Mouse (Mus musculus) lung, postnatal 25 days (tissue): ENCODE measurements around the gene Nectin4.

Experiments used
- DNase-seq: peaks from one replicate; pipeline ENCODE4 v3.0.0; 2022; ENCODE audit warnings: low spot score

Nectin4 gene

DNA sequence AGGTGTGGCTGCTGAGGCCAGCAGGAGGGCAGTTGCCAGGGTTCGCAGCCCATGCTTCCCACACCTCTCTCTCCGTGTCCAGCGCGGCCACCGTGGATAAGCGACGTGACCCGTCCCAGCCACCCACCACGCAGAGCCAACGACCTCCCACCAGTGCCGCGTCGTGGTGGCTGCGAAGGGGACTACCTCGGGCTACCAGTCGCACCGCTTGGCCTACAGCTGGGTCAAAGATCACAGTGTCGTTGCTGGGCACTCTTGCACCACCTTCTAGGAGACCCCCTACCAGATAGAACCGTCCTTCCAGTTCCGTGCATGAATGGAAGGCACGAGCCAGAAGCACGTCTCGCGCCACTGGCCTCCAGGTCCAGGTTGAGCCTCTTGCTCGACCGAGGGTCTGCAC lies 9.6 kb upstream of the Nectin4 start:
- DNase-seq: no peak

DNA sequence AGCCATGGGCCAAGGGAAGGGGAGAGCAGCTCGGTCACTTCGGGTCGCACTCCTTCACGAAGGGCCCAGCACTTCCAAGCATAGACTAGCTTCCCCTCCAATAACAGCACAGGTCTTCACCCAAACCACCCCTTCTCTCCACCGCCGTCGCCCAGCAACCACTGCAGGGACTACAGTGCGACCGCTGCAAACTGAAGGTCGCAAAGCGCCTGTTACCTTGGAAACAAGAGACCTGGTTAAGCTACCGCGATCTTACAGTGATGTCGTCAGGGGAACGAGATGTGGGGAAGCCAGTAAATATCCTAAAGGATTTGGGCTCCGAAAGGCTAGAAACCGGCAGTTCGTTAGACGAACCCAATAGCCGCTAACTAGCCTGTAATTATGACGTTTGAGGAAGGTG lies 9.2 kb upstream of the Nectin4 start, which contains the start of gene Klhdc9:
Gene Klhdc9 (minus strand): TSS at position 143 of the 400 bp plus-strand sequence.
- peak; percentile 85 for DNase-seq

DNA sequence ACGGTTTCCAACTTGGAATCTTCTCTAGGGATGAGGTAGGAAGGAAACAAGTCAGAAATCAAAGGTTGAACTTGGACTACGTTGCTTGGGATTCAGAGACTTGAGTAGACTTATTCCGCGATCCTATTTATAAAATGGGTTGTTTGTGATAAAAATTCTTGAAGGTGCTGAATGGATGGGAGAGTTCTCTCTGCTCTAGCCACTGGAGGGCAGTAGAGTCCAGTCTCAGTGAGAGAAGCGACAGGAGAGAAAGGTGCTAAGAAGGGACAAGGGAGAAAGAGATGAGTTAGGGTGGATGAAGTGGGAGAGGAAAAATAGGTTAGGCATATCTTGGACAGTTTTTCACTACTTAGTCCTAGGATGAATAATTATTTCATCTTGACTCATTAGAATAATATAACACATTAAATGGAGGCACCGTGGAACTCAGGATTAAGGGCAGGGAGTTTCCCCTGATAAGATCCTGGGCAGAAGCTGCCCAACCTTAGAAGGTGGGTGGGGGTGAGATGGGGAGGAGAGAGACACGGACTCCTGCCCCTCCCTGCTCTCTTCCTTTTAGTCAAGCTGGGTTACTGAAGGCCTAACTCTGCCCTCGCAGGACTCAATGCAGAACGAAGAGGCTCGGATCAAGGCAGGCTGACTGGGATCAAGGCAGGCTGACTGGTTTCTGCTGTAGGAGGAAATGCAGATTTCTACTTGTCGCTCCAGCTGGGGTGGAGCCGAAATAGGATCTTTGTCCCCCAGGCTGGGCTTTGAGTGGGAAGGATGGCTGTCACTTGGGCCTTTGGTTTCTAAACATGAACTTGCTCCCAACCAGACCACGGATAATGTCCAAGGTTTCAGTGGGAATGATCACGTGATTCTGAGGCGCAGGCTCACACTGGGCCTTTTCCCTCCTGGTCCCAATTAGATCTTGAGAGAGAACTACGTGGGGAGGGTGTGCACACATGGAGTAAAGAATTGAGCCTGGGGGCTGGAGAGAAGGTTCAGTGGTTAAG lies 8.5 kb upstream of the Nectin4 start:
- peak; percentile 83 for DNase-seq

DNA sequence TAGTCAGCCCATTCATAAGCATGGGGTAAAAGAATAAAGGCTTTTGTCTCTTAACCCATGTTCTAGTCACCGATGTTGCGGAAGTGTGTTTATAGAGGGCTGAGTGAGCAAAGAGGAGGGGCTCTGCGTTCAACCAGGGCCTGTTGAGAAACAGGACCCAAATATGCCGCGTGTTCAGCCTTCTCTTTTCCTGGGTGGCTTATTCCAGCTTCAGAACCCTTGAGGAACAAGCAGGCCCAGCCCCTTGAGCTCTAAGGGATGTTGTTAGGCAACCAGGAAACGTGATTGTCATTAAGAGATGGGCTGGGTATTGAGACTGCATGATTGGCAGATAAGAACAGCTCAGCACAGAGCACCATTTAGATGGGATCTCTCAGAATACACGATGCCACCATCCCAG lies 4.0 kb upstream of the Nectin4 start:
- DNase-seq: peak; percentile 37

DNA sequence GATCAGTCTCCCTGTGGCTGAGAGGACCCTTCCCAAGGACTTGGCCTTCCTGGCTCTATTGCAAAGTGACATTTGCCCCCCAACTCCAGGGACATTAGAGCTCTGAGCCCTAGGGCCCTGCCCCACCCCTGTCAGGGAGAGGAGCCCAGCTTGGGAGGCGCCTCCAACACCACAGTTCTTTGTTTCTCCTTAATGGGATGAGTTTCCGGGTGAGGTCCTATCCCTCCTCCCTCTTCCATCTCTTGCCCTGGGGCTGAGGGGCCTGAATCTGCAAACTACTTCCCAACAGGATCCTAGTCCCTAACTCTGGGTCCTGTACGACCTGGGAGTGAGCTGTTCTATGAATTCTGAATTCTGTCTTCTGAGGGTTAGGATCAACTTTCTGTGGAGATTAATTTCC lies 3.0 kb downstream of the Nectin4 start:
- DNase-seq: no peak

DNA sequence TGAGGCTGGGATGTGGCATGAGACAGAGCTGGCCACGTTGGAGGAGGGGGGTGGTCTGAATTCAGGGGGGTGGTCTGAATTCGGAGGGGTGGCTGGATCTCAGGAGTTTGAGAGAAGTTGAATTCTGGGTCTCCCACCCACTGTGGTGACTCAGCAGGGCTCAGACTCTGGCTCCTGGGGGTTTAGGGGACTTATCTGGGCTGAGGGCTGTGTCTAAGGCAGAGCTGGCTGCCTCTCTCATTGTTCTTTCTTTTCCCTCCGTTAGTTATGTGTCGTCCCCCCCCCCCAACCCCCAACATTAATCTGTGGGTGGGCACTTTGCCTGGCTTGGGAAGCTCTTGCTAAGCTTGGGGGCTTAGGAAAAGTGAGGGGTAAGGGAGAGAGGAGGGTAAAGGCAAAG lies 4.0 kb downstream of the Nectin4 start:
- DNase-seq: no peak

DNA sequence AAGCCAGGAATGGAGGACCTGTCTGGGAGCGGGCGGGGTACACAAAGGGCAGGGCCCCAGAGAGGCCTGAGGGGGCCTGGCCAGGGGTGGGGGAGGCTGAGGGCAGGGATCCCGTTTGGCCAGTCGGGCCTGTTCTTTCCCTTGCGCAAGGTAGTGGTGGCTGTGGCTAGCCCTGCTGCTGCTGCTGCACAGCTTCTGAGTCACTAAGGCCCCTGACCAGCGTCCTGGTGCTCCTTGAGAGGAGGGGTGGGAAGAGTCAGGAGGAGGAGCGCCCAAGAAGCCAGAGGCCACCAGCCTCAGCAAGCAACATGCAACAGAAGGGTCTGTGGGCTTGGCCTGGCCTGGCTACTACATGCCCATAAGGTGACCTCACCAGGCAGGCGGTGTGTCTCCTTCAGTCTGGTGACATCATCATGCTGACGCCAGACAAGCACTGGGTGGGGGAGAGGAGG lies 5.8 kb downstream of the Nectin4 start:
- DNase-seq: peak; percentile 81

DNA sequence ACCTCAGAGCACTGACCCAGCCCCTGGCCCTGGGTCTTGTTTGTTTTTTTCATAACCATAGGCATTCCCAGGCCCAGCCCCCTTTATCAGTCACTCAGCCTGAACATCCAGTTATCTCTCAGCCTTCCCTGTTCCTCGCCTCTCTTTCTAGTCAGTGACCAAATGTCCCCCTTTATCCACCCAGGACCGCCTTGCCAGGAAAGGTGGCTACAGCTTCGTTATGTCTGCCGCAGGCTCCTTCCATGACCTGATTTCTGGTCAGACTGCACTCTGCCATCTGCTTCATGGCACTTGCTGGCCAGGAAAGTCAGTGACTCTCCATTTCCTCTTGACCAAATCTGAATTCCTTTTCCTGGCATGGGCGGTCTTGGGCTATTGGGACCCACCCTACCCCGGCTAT lies 8.4 kb downstream of the Nectin4 start:
- no peak for DNase-seq

DNA sequence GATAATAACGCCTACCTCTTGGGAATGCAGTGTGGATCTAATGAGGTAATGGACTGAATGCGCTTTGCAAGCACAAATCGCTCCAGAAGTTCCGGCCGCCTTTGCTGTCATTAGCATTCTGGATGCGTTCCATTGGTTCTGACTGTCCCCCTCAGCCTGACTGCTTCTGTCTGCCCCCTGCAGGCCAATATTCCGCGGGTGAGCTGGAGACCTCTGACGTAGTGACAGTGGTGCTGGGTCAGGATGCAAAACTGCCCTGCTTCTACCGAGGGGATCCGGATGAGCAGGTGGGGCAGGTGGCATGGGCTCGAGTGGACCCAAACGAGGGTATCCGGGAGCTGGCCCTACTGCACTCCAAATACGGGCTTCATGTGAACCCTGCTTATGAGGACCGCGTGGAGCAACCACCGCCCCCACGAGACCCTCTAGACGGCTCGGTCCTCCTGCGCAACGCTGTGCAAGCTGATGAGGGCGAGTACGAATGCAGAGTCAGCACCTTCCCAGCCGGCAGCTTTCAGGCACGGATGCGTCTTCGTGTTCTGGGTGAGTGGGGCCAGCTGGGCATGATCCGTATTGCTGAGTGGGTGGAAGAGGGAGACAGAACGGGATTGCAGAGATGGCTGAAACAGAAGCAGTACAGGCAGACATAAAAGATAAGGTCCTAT lies 10.2 kb downstream of the Nectin4 start:
- peak; percentile 88 for DNase-seq

DNA sequence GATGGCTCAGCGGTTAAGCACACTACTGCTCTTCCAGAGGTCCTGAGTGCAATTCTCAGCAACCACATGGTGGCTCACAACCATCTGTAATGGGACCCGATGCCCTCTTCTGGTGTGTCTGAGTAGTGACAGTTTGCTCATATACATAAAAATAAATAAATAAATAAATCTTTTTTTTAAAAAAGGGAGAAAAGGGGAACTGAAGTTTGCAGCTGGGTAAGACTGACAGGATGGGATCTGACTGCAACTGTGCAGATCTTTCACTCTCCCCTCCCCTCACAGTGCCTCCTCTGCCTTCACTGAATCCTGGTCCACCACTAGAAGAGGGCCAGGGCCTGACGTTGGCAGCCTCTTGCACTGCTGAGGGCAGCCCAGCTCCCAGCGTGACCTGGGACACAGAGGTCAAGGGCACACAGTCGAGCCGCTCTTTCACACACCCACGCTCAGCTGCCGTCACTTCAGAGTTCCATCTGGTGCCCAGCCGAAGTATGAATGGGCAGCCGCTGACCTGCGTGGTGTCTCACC lies 12.3 kb downstream of the Nectin4 start:
- DNase-seq: no peak

DNA sequence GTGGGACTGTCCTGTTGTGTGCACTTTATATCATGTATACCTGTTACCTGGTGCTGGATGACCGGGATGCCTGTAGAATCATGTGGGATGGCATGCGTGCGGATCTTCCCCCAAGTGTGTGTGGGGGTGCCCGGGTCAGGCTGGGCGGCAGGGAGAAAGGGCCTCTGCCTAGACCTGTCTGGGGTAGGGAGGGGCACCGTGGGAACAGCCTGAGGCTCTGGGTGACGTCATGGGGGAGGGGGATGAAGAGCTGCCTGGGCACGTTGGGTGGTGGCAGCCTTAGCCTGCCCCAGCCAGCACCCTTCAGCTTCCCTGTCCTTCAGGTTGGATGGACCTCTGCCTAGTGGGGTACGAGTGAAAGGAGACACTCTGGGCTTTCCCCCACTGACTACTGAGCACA lies 14.5 kb downstream of the Nectin4 start:
- DNase-seq: no peak

DNA sequence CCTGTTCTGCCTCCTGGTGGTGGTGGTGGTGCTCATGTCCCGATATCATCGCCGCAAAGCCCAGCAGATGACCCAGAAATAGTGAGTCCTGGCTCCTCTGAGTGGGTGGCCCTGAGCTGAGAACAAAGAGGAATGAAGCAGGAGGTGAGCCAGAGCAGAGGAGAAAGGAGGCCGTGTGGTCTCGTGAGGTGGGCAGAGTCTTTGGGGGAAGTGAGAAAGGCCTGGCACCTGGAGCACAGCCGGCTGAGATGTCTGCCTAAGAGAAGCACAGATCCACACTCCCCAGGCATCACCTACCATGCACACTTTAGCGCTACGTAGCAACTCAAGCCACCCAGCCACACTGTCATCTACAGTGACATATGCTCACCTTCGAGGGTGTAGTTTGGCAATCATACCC lies 15.3 kb downstream of the Nectin4 start:
- no peak for DNase-seq

DNA sequence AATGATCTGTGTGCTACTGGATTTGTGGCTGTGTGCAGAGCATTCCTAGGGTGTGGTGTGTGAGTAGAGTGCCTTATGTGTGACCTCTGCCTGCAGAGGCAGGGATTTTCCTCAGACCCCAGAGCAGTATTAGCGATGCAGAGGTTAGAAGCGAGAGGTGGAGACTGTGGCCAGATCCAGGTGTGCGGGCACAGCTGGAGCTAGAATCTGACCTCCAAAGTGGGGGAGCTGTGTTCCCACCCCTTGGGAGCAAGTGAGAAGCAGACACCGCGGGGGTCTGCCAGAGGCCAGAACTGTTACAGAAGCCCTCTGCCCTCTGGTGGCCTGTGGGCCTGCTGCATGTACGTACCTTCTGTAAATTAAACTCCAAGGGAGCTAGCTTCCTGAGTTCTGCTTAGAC lies 17.2 kb downstream of the Nectin4 start:
- no peak for DNase-seq

DNA sequence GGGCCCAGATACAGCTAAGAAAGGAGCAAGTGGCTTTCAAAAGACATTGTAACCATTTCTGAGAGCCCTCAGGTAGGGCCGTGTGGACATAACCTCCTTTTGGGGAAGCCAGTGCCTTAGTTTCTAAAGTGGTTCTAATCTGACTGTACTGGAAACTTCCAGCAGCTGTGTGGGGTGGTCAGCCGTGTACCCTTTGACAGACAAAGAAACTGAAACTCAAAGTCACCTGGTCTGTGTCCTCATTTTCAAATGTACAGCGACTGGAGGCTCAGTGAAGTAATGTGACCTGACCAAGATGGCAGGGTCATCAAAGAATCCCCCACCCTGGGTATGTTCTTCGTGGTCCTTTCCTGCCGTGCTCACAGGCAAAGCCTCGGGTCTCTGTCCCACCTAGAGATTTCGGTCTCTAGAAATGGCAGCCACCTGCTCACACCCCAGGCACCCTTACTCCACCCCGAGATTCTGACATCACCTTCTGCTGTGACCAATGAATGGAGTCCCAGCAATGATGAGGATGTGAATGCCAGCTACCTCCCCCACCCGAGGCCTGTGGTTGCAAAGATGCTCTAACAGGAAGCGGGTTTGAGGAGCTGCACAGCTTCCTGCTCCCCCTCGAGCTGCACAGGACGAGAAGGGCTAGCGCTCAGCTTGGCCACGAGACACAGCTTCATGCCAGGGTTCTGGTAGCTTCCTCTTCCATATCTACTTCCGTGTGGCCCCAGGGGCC lies 18.6 kb downstream of the Nectin4 start, which contains the start of gene Arhgap30:
Gene Arhgap30 (plus strand): TSS at position 579 of the 727 bp plus-strand sequence.
- peak; percentile 89 for DNase-seq

DNA sequence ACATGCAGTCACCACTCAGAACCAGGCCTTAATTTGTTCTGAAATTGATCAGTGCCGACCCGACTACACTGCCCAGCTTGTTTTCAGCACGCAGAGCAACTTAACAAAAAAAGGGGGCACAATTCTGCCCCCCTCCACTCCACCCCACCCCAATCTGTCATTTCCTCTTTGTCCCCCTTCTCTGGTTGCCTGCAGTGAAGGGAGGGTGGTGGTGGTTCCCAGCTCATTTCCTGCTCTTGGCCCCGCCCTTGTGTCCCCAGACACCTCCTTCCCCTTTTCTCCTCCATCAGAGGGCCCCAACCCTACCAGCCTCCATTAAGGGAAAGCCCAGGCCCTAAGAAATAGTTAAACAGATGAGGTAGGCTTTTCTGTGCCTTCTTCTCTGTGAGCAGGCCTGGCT lies 20.2 kb downstream of the Nectin4 start:
- peak; percentile 73 for DNase-seq

DNA sequence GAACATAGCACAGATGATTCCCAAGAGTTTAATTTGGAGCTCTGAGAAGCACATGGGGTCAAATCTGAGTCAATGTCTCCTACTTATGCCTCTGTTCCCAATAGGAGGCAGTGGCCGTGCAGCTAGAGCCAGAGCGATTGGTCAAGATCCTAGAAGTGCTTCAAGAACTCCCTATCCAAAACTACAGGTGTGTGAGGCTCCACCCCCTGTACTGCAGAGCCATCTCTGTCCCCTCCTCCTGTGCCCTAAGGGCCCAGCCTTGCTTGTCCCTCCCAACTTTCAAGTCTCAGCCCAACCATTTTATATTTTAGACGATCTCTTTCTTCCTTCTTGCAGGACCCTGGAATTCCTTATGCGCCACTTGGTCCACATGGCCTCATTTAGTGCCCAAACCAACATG lies 31.9 kb downstream of the Nectin4 start:
- no peak for DNase-seq

DNA sequence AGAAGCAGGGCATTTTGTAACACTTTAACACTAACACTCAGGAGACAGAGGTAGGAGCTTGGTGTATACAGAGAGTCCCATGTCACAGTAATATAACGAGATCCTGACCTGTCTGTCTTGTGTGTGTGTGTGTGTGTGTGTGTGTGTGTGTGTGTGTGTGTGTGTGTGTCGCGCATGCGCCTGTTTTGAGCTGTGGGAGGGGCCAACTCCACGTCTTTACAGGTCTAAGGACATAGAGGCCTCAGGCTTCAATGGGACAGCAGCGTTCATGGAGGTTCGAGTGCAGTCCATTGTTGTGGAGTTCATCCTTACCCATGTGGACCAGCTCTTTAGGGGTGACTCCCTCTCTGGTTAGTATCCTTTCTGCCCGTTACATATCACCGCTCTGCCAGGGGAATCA lies 33.1 kb downstream of the Nectin4 start:
- no peak for DNase-seq

DNA sequence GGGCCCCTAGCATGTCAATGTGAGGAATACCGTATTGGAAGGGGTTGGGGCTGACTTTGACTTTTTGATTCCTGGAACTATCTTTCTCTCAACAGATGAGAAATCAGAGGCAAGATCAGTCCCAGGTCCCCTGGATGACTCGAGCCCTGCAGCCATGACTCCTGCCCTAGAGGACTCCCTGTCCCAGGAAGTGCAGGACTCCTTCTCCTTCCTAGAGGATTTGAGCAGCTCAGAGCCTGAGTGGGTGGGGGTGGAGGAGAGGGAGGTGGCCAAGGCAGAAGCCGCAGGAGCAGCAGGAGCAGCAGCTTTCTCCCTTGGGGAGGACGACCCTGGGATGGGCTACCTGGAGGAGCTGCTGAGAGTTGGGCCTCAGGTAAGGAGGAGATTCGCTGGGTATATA lies 37.4 kb downstream of the Nectin4 start:
- DNase-seq: no peak

DNA sequence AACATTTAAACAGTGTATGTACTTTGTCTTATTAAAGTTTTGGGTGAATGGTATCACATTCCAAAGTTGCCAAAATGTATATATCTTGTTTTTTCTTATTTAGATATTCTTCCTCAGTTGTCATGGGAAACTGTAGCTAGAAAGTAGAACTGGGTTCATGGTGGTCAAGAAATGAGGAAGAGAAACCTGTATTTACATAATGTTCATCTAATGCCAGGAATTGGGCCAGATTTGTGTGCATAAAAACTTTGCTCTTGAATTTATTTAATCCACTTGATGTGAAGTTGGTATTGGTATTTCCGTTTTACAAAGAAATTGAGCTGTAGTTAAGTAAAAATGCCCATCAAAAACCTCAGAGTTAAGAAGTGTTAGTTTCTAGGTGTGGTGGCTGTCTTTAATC lies 40.3 kb downstream of the Nectin4 start:
- DNase-seq: no peak

DNA sequence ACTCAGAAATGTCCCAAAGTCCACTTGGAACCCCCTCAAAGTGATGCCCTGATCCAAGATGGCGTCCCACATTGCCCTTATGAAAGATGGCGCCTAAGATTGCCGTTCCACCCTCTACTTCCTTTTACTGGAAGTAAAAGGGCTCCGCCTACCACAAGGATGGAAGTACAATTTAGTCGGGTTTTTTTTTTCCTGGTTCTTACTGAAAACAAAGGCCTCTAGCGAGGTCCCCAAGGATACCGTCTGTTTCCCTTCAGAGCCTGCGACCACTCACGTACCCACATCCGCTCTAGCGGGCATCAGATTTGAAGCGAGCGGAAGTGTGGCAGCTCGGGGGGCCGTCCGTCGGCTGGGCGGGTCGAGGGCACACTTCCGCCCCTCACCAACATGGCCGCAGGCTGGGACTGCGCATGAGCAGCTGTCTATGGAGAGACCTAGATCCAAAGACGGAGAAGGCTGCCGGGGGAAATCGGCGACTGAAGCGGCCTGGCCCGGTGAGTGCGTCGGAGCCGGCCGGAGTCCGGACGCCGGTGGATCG lies 41.1 kb downstream of the Nectin4 start, which contains the start of gene Usf1:
Gene Usf1 (plus strand): TSS at position 367 of the 538 bp plus-strand sequence.
- peak; percentile 96 for DNase-seq

DNA sequence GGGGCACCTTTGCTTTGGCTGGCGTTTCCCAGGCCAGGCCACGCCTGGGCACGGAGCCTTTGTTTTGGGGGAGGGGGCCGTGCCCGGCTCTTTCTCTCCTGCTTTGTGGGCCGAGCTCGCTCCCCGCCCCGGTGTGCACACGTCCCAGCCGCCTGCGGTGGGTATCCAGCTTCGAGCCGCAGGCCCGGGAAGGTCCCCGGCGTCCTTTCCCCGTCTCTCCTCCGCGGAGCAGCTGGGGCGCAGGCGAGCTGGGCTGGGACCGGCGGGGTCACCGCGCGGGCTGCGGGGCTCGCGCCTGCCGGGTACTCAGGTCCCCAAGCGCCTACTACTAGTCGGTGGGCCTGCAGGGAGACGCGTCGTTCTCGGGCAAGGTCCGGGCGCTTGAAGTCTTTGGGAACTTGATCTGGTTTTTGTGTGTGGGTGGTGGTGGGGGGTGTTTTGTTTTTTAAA lies 41.6 kb downstream of the Nectin4 start:
- no peak for DNase-seq

DNA sequence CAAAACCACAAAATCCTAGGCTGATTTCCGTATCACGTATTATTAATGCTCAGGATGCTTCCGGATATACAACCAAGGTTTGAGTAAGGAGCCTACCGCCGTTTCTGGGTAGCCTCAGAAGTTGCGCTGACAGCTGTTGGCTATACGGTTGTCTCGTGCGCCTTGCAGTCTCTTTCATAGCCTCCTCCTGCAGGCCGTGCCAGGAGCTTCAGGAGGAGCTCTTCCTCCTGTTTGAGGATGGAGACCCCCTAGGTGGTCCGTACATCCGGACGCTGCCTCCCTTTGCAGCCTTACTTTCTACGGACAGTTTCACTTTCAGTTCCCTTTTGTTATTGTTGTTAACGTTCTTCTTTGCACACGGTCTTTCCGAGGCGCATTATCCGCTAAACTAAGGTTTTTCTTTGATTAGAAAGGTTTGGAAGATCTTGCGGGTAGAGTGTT lies 42.1 kb downstream of the Nectin4 start:
- peak; percentile 56 for DNase-seq
